Mouse (Mus musculus) heart, postnatal 0 days (tissue): Measurements from ENCODE around the gene Dlg2.

Experiments
- CTCF ChIP-seq: IDR thresholded peaks from 2 replicates; pipeline ENCODE4 v1.5.1; 2016; ENCODE audit warnings: antibody characterized with exemption, control low read depth, low read depth
- EP300 ChIP-seq: IDR thresholded peaks from 2 replicates; pipeline ENCODE4 v1.6.1; 2016; ENCODE audit warnings: antibody characterized with exemption, low read depth

GRCm38 (mm10) chr7:92247594-92247993 lies 1771.1 kb downstream of the Dlg2 start:
- TF ChIP-seq EP300, result no peak
- no peak for TF ChIP-seq CTCF
